Mouse (Mus musculus) lung, postnatal 0 days (tissue): Measurements from ENCODE around the gene Pdk2.

Experiments used
- CTCF ChIP-seq: IDR thresholded peaks from 2 replicates; pipeline ENCODE4 v1.5.1; 2016; ENCODE audit warnings: antibody characterized with exemption, mild to moderate bottlenecking
- EP300 ChIP-seq: IDR thresholded peaks from 2 replicates; pipeline ENCODE4 v1.6.1; 2016; ENCODE audit warnings: antibody characterized with exemption, mild to moderate bottlenecking, control low read depth

DNA sequence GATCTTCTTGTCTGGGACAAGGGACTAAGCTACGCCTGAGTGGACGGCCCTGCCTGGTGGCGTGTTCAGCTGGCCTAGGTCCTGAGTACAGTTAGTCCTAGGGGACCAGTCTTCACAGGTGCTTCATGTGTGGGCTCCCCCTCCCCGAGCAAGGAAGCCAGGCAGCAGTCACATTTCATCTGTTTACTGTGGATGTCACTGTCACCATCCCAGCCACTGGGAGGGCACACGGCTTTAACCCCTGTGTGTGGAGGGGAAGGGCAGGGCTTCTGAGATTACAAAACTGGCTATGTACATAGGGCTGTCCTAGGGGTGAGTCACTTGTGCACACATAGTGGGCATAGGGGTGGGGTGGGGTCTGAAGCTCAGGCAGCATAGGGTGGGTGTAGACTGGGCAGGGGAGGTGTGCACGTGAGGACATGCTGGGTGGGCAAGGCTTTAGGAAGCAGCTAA, 15.0 kb downstream of the Pdk2 start:
- no peak for TF ChIP-seq CTCF
- TF ChIP-seq EP300: no peak
